Mouse (Mus musculus): ENCODE measurements around the gene Med16. TPM values are rescaled to one million over a fixed set of nuclear protein-coding genes. Genes with fewer than 3 reads are reported as not detected.

Med16 gene
- polyA plus RNA-seq, 1 experiment from 2014 or later: 49.0 TPM

GRCm38 (mm10) chr10:79930826-79931186 lies 22.1 kb upstream of the Med16 start:
- Histone ChIP-seq H3K4me1 (replicated peaks) (peaks cover 79% of the 10 kb centered on the region), H3K4me2 (peak overlapping the region; percentile 76; the same call in 1 of the 2 replicates), H3K4me3 (no peak overlapping the region), H3K27ac (replicated peaks) (peak overlapping the region; percentile 49; the same call in 1 of the 2 replicates), H3K9ac (peak overlapping the region; percentile 94; the same call in 1 of the 2 replicates), H3K36me3 (peaks cover 40% of the 10 kb centered on the region), H3K9me3 (no peaks in the 10 kb centered on the region), H3K27me3 (no peaks in the 10 kb centered on the region)
- no peak for ATAC-seq (ENCODE audit: low read depth)
- 51% methylated on average over 16 of the region's 16 CpGs for WGBS

- peak overlapping the region; percentile 96 for H3K27ac ChIP-seq (replicated peaks)
- 76% methylated on average over 18 of the region's 18 CpGs for WGBS
- no peaks in the 10 kb centered on the region for H3K9me3 ChIP-seq
- peak overlapping the region; percentile 96 for H3K4me3 ChIP-seq
- H3K36me3 ChIP-seq: peaks cover 36% of the 10 kb centered on the region
- no peaks in the 10 kb centered on the region for H3K27me3 ChIP-seq
- no peak for ATAC-seq (ENCODE audit: low read depth)
- peak overlapping the region; percentile 94 for H3K9ac ChIP-seq
- peak overlapping the region; percentile 76 for H3K4me2 ChIP-seq
- peaks cover 77% of the 10 kb centered on the region for H3K4me1 ChIP-seq (replicated peaks)
These were observed 21.5 kb upstream of the Med16 start for GRCm38 (mm10) chr10:79929967-79930825.

GRCm38 (mm10) chr10:79928907-79929701 lies 20.4 kb upstream of the Med16 start:
- H3K27ac ChIP-seq (replicated peaks): peak overlapping the region; percentile 96
- peaks cover 66% of the 10 kb centered on the region for H3K4me1 ChIP-seq (replicated peaks)
- H3K27me3 ChIP-seq: peaks cover 3% of the 10 kb centered on the region; the same call in 1 of the 2 replicates
- H3K9ac ChIP-seq: peak overlapping the region; percentile 94
- no peak for ATAC-seq (ENCODE audit: low read depth)
- 12% methylated on average over 9 of the region's 9 CpGs for WGBS
- H3K4me2 ChIP-seq: peak overlapping the region; percentile 76
- H3K4me3 ChIP-seq: peak overlapping the region; percentile 96
- H3K9me3 ChIP-seq: no peaks in the 10 kb centered on the region
- peaks cover 34% of the 10 kb centered on the region for H3K36me3 ChIP-seq

- peaks cover 12% of the 10 kb centered on the region for H3K27me3 ChIP-seq
- peaks cover 57% of the 10 kb centered on the region for H3K4me1 ChIP-seq (replicated peaks)
- H3K9ac ChIP-seq: peak overlapping the region; percentile 94
- H3K27ac ChIP-seq (replicated peaks): peak overlapping the region; percentile 96
- H3K36me3 ChIP-seq: peaks cover 25% of the 10 kb centered on the region
- under 1% methylated on average over 29 of the region's 29 CpGs for WGBS
- H3K4me2 ChIP-seq: peak overlapping the region; percentile 76
- no peaks in the 10 kb centered on the region for H3K9me3 ChIP-seq
- ATAC-seq (ENCODE audit: low read depth): no peak
- H3K4me3 ChIP-seq: peak overlapping the region; percentile 96
These were observed 19.4 kb upstream of the Med16 start for GRCm38 (mm10) chr10:79928030-79928694.

GRCm38 (mm10) chr10:79927324-79928029 lies 18.8 kb upstream of the Med16 start:
- Histone ChIP-seq H3K27ac (replicated peaks) (peak overlapping the region; percentile 96), H3K36me3 (peaks cover 19% of the 10 kb centered on the region), H3K4me2 (peak overlapping the region; percentile 76), H3K27me3 (peaks cover 19% of the 10 kb centered on the region), H3K4me3 (peak overlapping the region; percentile 96), H3K4me1 (replicated peaks) (peaks cover 50% of the 10 kb centered on the region), H3K9me3 (no peaks in the 10 kb centered on the region), H3K9ac (peak overlapping the region; percentile 94)
- WGBS: 1% methylated on average over 53 of the region's 54 CpGs
- ATAC-seq (ENCODE audit: low read depth): peak; percentile 44

GRCm38 (mm10) chr10:79926491-79927323 lies 18.0 kb upstream of the Med16 start, which contains the start of gene Arid3a:
Gene Arid3a (plus strand): TSS chr10:79927043.
- peaks cover 45% of the 10 kb centered on the region for H3K4me1 ChIP-seq (replicated peaks)
- WGBS: under 1% methylated on average over 63 of the region's 63 CpGs
- H3K36me3 ChIP-seq: peaks cover 12% of the 10 kb centered on the region
- peaks cover 27% of the 10 kb centered on the region for H3K27me3 ChIP-seq
- peak within 1 kb of the TSS; percentile 94 for H3K9ac ChIP-seq
- peak within 1 kb of the TSS; percentile 76 for H3K4me2 ChIP-seq
- peak; percentile 77 for ATAC-seq (ENCODE audit: low read depth)
- H3K9me3 ChIP-seq: no peaks in the 10 kb centered on the region
- peak within 1 kb of the TSS; percentile 96 for H3K4me3 ChIP-seq
- peak within 1 kb of the TSS; percentile 96 for H3K27ac ChIP-seq (replicated peaks)

GRCm38 (mm10) chr10:79925785-79926490 lies 17.2 kb upstream of the Med16 start:
- H3K4me1 ChIP-seq (replicated peaks): peaks cover 45% of the 10 kb centered on the region
- ATAC-seq (ENCODE audit: low read depth): 0 out of 2 replicates have a peak, but pooled peaks have one; percentile 1
- WGBS: 9% methylated on average over 15 of the region's 15 CpGs
- peak overlapping the region; percentile 94 for H3K9ac ChIP-seq
- no peaks in the 10 kb centered on the region for H3K9me3 ChIP-seq
- H3K27ac ChIP-seq (replicated peaks): peak overlapping the region; percentile 96; the same call in 1 of the 2 replicates
- peaks cover 4% of the 10 kb centered on the region for H3K36me3 ChIP-seq
- H3K27me3 ChIP-seq: peaks cover 34% of the 10 kb centered on the region
- H3K4me2 ChIP-seq: peak overlapping the region; percentile 76
- H3K4me3 ChIP-seq: peak overlapping the region; percentile 96

GRCm38 (mm10) chr10:79924998-79925784 lies 16.5 kb upstream of the Med16 start:
- whole genome bisulfite sequencing: 11% methylated on average over 29 of the region's 29 CpGs
- Histone ChIP-seq H3K9me3 (no peaks in the 10 kb centered on the region), H3K4me1 (replicated peaks) (peaks cover 42% of the 10 kb centered on the region), H3K4me3 (peak overlapping the region; percentile 10; the same call in 1 of the 2 replicates), H3K27me3 (peaks cover 42% of the 10 kb centered on the region), H3K36me3 (no peaks in the 10 kb centered on the region), H3K27ac (replicated peaks) (no peak overlapping the region), H3K4me2 (peak overlapping the region; percentile 76), H3K9ac (0 out of 2 replicates have a peak overlapping the region, but pooled peaks have one; percentile 94)
- no peak for ATAC-seq (ENCODE audit: low read depth)

GRCm38 (mm10) chr10:79921572-79921971 lies 12.8 kb upstream of the Med16 start:
- Histone ChIP-seq H3K9me3 (no peaks in the 10 kb centered on the region), H3K4me1 (replicated peaks) (peaks cover 39% of the 10 kb centered on the region), H3K27me3 (peaks cover 72% of the 10 kb centered on the region), H3K27ac (replicated peaks) (no peak overlapping the region), H3K4me3 (peak overlapping the region; percentile 27), H3K9ac (peak overlapping the region; percentile 60), H3K4me2 (peak overlapping the region; percentile 51), H3K36me3 (no peaks in the 10 kb centered on the region)
- 1% methylated on average over 34 of the region's 34 CpGs for WGBS
- ATAC-seq (ENCODE audit: low read depth): no peak

Data from neural tube, embryonic 13.5 days (tissue).